Mouse (Mus musculus): ENCODE data around the gene Rabgap1. TPM values are rescaled to one million over a fixed set of nuclear protein-coding genes. Genes with fewer than 3 reads are reported as not detected.
A peak's percentile ranks its signal among the peaks of the same experiment; 100 is the strongest.

The Rabgap1 gene
- polyA plus RNA-seq, 1 experiment from 2014 or later: 70.0 TPM

- Histone ChIP-seq H3K4me1 (peaks cover 15% of the 10 kb centered on the region), H3K4me3 (no peak overlapping the region), H3K27me3 (no peaks in the 10 kb centered on the region), H3K27ac (no peak overlapping the region), H3K9ac (no peak overlapping the region), H3K9me3 (replicated peaks) (no peaks in the 10 kb centered on the region), H3K36me3 (peaks cover 10% of the 10 kb centered on the region), H3K4me2 (replicated peaks) (peak overlapping the region; percentile 44; the same call in 1 of the 2 replicates)
- 88% methylated on average over 4 of the region's 4 CpGs for WGBS
- no peak for ATAC-seq (ENCODE audit: low FRiP score)
Observed at GRCm38 (mm10) chr2:37518561-37519285, 75.6 kb downstream of the Rabgap1 start.

- Histone ChIP-seq H3K27ac (no peak overlapping the region), H3K4me3 (no peak overlapping the region), H3K9ac (no peak overlapping the region), H3K4me2 (replicated peaks) (no peak overlapping the region), H3K36me3 (peaks cover 10% of the 10 kb centered on the region), H3K27me3 (no peaks in the 10 kb centered on the region), H3K4me1 (peaks cover 15% of the 10 kb centered on the region), H3K9me3 (replicated peaks) (no peaks in the 10 kb centered on the region)
- 92% methylated on average over 1 of the region's 1 CpGs for WGBS
- no peak for ATAC-seq (ENCODE audit: low FRiP score)
Observed at GRCm38 (mm10) chr2:37519286-37519640, 76.2 kb downstream of the Rabgap1 start.

GRCm38 (mm10) chr2:37527587-37527986 is 84.5 kb downstream of the Rabgap1 start:
- no peaks in the 10 kb centered on the region for H3K27me3 ChIP-seq
- no peak overlapping the region for H3K9ac ChIP-seq
- H3K36me3 ChIP-seq: no peaks in the 10 kb centered on the region
- H3K4me2 ChIP-seq (replicated peaks): no peak overlapping the region
- H3K4me3 ChIP-seq: no peak overlapping the region
- no peaks in the 10 kb centered on the region for H3K4me1 ChIP-seq
- no peak for ATAC-seq (ENCODE audit: low FRiP score)
- H3K9me3 ChIP-seq (replicated peaks): no peaks in the 10 kb centered on the region
- no peak overlapping the region for H3K27ac ChIP-seq

GRCm38 (mm10) chr2:37529397-37529796 is 86.3 kb downstream of the Rabgap1 start:
- Histone ChIP-seq H3K36me3 (peaks cover 4% of the 10 kb centered on the region; the same call in 1 of the 2 replicates), H3K4me3 (no peak overlapping the region), H3K27ac (no peak overlapping the region), H3K4me2 (replicated peaks) (no peak overlapping the region), H3K9ac (no peak overlapping the region), H3K4me1 (no peaks in the 10 kb centered on the region), H3K27me3 (no peaks in the 10 kb centered on the region), H3K9me3 (replicated peaks) (no peaks in the 10 kb centered on the region)
- WGBS: 97% methylated on average over 2 of the region's 2 CpGs
- ATAC-seq (ENCODE audit: low FRiP score): no peak

GRCm38 (mm10) chr2:37530766-37531165 is 87.7 kb downstream of the Rabgap1 start:
- Histone ChIP-seq H3K4me2 (replicated peaks) (no peak overlapping the region), H3K9ac (no peak overlapping the region), H3K4me1 (no peaks in the 10 kb centered on the region), H3K27me3 (no peaks in the 10 kb centered on the region), H3K4me3 (no peak overlapping the region), H3K36me3 (peaks cover 7% of the 10 kb centered on the region), H3K9me3 (replicated peaks) (no peaks in the 10 kb centered on the region), H3K27ac (no peak overlapping the region)
- WGBS: 88% methylated on average over 1 of the region's 1 CpGs
- ATAC-seq (ENCODE audit: low FRiP score): no peak

GRCm38 (mm10) chr2:37531639-37532038 is 88.6 kb downstream of the Rabgap1 start:
- no peaks in the 10 kb centered on the region for H3K4me1 ChIP-seq
- no peaks in the 10 kb centered on the region for H3K27me3 ChIP-seq
- H3K36me3 ChIP-seq: peaks cover 7% of the 10 kb centered on the region
- no peaks in the 10 kb centered on the region for H3K9me3 ChIP-seq (replicated peaks)
- H3K27ac ChIP-seq: no peak overlapping the region
- 88% methylated on average over 3 of the region's 3 CpGs for WGBS
- no peak overlapping the region for H3K4me2 ChIP-seq (replicated peaks)
- H3K9ac ChIP-seq: no peak overlapping the region
- ATAC-seq (ENCODE audit: low FRiP score): no peak
- H3K4me3 ChIP-seq: no peak overlapping the region

GRCm38 (mm10) chr2:37549346-37550012 is 106.4 kb downstream of the Rabgap1 start:
- no peak overlapping the region for H3K4me3 ChIP-seq
- 87% methylated on average over 1 of the region's 1 CpGs for WGBS
- no peak overlapping the region for H3K4me2 ChIP-seq (replicated peaks)
- H3K9ac ChIP-seq: no peak overlapping the region
- peaks cover 49% of the 10 kb centered on the region for H3K36me3 ChIP-seq
- no peaks in the 10 kb centered on the region for H3K4me1 ChIP-seq
- no peak for ATAC-seq (ENCODE audit: low FRiP score)
- no peak overlapping the region for H3K27ac ChIP-seq
- no peaks in the 10 kb centered on the region for H3K27me3 ChIP-seq
- H3K9me3 ChIP-seq (replicated peaks): no peaks in the 10 kb centered on the region

GRCm38 (mm10) chr2:37556366-37556765 is 113.3 kb downstream of the Rabgap1 start:
- no peak overlapping the region for H3K9ac ChIP-seq
- no peaks in the 10 kb centered on the region for H3K9me3 ChIP-seq (replicated peaks)
- WGBS: 54% methylated on average over 2 of the region's 2 CpGs
- ATAC-seq (ENCODE audit: low FRiP score): no peak
- H3K4me1 ChIP-seq: no peaks in the 10 kb centered on the region
- H3K4me3 ChIP-seq: no peak overlapping the region
- no peak overlapping the region for H3K4me2 ChIP-seq (replicated peaks)
- H3K36me3 ChIP-seq: peaks cover 80% of the 10 kb centered on the region
- H3K27me3 ChIP-seq: no peaks in the 10 kb centered on the region
- no peak overlapping the region for H3K27ac ChIP-seq

GRCm38 (mm10) chr2:37565579-37565978 is 122.5 kb downstream of the Rabgap1 start:
- no peak overlapping the region for H3K4me3 ChIP-seq
- 78% methylated on average over 2 of the region's 2 CpGs for whole genome bisulfite sequencing
- no peak for ATAC-seq (ENCODE audit: low FRiP score)
- no peaks in the 10 kb centered on the region for H3K9me3 ChIP-seq (replicated peaks)
- no peak overlapping the region for H3K4me2 ChIP-seq (replicated peaks)
- H3K4me1 ChIP-seq: no peaks in the 10 kb centered on the region
- no peaks in the 10 kb centered on the region for H3K27me3 ChIP-seq
- H3K9ac ChIP-seq: no peak overlapping the region
- H3K36me3 ChIP-seq: peaks cover 73% of the 10 kb centered on the region
- no peak overlapping the region for H3K27ac ChIP-seq

- Histone ChIP-seq H3K4me2 (replicated peaks) (no peak overlapping the region), H3K27me3 (no peaks in the 10 kb centered on the region), H3K4me3 (no peak overlapping the region), H3K9me3 (replicated peaks) (no peaks in the 10 kb centered on the region), H3K4me1 (no peaks in the 10 kb centered on the region), H3K36me3 (peaks cover 68% of the 10 kb centered on the region), H3K27ac (no peak overlapping the region), H3K9ac (no peak overlapping the region)
- ATAC-seq (ENCODE audit: low FRiP score): no peak
- WGBS: 81% methylated on average over 1 of the region's 1 CpGs
Observed at GRCm38 (mm10) chr2:37566035-37566434, 123.0 kb downstream of the Rabgap1 start.

- Histone ChIP-seq H3K27ac (no peak overlapping the region), H3K9me3 (replicated peaks) (no peaks in the 10 kb centered on the region), H3K36me3 (peaks cover 41% of the 10 kb centered on the region), H3K9ac (no peak overlapping the region), H3K4me1 (no peaks in the 10 kb centered on the region), H3K27me3 (no peaks in the 10 kb centered on the region), H3K4me2 (replicated peaks) (no peak overlapping the region), H3K4me3 (no peak overlapping the region)
- WGBS: 92% methylated on average over 5 of the region's 5 CpGs
- no peak for ATAC-seq (ENCODE audit: low FRiP score)
Observed at GRCm38 (mm10) chr2:37569888-37570287, 126.8 kb downstream of the Rabgap1 start.

GRCm38 (mm10) chr2:37570703-37571102 is 127.6 kb downstream of the Rabgap1 start:
- no peak for ATAC-seq (ENCODE audit: low FRiP score)
- H3K27me3 ChIP-seq: no peaks in the 10 kb centered on the region
- H3K4me2 ChIP-seq (replicated peaks): no peak overlapping the region
- H3K9ac ChIP-seq: no peak overlapping the region
- no peak overlapping the region for H3K4me3 ChIP-seq
- no peak overlapping the region for H3K27ac ChIP-seq
- peaks cover 35% of the 10 kb centered on the region for H3K36me3 ChIP-seq
- WGBS: 96% methylated on average over 2 of the region's 2 CpGs
- no peaks in the 10 kb centered on the region for H3K4me1 ChIP-seq
- H3K9me3 ChIP-seq (replicated peaks): no peaks in the 10 kb centered on the region

- Histone ChIP-seq H3K27me3 (no peaks in the 10 kb centered on the region), H3K4me3 (no peak overlapping the region), H3K9me3 (replicated peaks) (no peaks in the 10 kb centered on the region), H3K4me1 (no peaks in the 10 kb centered on the region), H3K4me2 (replicated peaks) (no peak overlapping the region), H3K9ac (no peak overlapping the region), H3K27ac (no peak overlapping the region), H3K36me3 (peaks cover 23% of the 10 kb centered on the region)
- ATAC-seq (ENCODE audit: low FRiP score): no peak
- WGBS: 87% methylated on average over 2 of the region's 2 CpGs
Observed at GRCm38 (mm10) chr2:37572141-37572540, 129.1 kb downstream of the Rabgap1 start.

Measured in hindbrain, embryonic 12.5 days (tissue).